Mouse (Mus musculus): ENCODE data around the gene E130311K13Rik. TPM values are rescaled to one million over a fixed set of nuclear protein-coding genes. Genes with fewer than 3 reads are reported as not detected.
A peak's percentile ranks its signal among the peaks of the same experiment; 100 is the strongest.

The E130311K13Rik gene
- polyA plus RNA-seq (2012; rRNA removed), result 9.6 and 11.3 TPM in 2 replicates

- peak; percentile 69 to 92 for DNase-seq (ENCODE audit: extremely low spot score in 1 of 2, low spot score in 1 of 2)
These were observed at the start of gene E130311K13Rik for GRCm38 (mm10) chr3:63928878-63929859. E130311K13Rik (minus strand) TSS chr3:63929472.

- no peak for DNase-seq (ENCODE audit: extremely low spot score in 1 of 2, low spot score in 1 of 2)
These were observed 48.6 kb upstream of the E130311K13Rik start for GRCm38 (mm10) chr3:63977895-63978294.

- DNase-seq (ENCODE audit: extremely low spot score in 1 of 2, low spot score in 1 of 2), result peak; percentile 90 to 93
These were observed 47.0 kb upstream of the E130311K13Rik start, which contains the start of gene Gmps for GRCm38 (mm10) chr3:63975955-63976908. Gmps (plus strand) TSS chr3:63976106.

GRCm38 (mm10) chr3:63965929-63966328, 36.7 kb upstream of the E130311K13Rik start:
- no peak for DNase-seq (ENCODE audit: extremely low spot score in 1 of 2, low spot score in 1 of 2)

GRCm38 (mm10) chr3:63964922-63965249, 35.6 kb upstream of the E130311K13Rik start:
- DNase-seq (ENCODE audit: extremely low spot score in 1 of 2, low spot score in 1 of 2), result no peak

GRCm38 (mm10) chr3:63964100-63964921, 35.0 kb upstream of the E130311K13Rik start, which contains the start of gene Slc33a1:
Slc33a1 (minus strand) TSS chr3:63964768.
- peak; percentile 98 to 100 for DNase-seq (ENCODE audit: extremely low spot score in 1 of 2, low spot score in 1 of 2)

GRCm38 (mm10) chr3:63963421-63964099, 34.3 kb upstream of the E130311K13Rik start:
- peak in 1 of 2 experiments; percentile 9 for DNase-seq (ENCODE audit: extremely low spot score in 1 of 2, low spot score in 1 of 2)

GRCm38 (mm10) chr3:63949837-63950236, 20.6 kb upstream of the E130311K13Rik start:
- no peak for DNase-seq (ENCODE audit: extremely low spot score in 1 of 2, low spot score in 1 of 2)

- DNase-seq (ENCODE audit: extremely low spot score in 1 of 2, low spot score in 1 of 2), result peak; percentile 55 to 82
These were observed 12.1 kb upstream of the E130311K13Rik start for GRCm38 (mm10) chr3:63941204-63941850.

- DNase-seq (ENCODE audit: extremely low spot score in 1 of 2, low spot score in 1 of 2), result no peak
These were observed 9.7 kb upstream of the E130311K13Rik start for GRCm38 (mm10) chr3:63938928-63939327.

GRCm38 (mm10) chr3:63919634-63920033, 9.6 kb downstream of the E130311K13Rik start:
- peak in 1 of 2 experiments; percentile 23 for DNase-seq (ENCODE audit: extremely low spot score in 1 of 2, low spot score in 1 of 2)

- DNase-seq (ENCODE audit: extremely low spot score in 1 of 2, low spot score in 1 of 2), result no peak
These were observed 19.0 kb downstream of the E130311K13Rik start for GRCm38 (mm10) chr3:63910301-63910700.

GRCm38 (mm10) chr3:63905241-63905640, 24.0 kb downstream of the E130311K13Rik start:
- DNase-seq (ENCODE audit: extremely low spot score in 1 of 2, low spot score in 1 of 2), result no peak

GRCm38 (mm10) chr3:63904157-63904556, 25.1 kb downstream of the E130311K13Rik start:
- no peak for DNase-seq (ENCODE audit: extremely low spot score in 1 of 2, low spot score in 1 of 2)

GRCm38 (mm10) chr3:63900021-63900571, 29.2 kb downstream of the E130311K13Rik start:
- no peak for DNase-seq (ENCODE audit: extremely low spot score in 1 of 2, low spot score in 1 of 2)

GRCm38 (mm10) chr3:63899309-63899695, 30.0 kb downstream of the E130311K13Rik start, which contains the start of gene Plch1:
Plch1 (minus strand) TSS chr3:63899472.
- peak in 1 of 2 experiments; percentile 52 for DNase-seq (ENCODE audit: extremely low spot score in 1 of 2, low spot score in 1 of 2)

- DNase-seq (ENCODE audit: extremely low spot score in 1 of 2, low spot score in 1 of 2), result peak; percentile 27 to 89
These were observed 30.5 kb downstream of the E130311K13Rik start for GRCm38 (mm10) chr3:63898581-63899308.

GRCm38 (mm10) chr3:63897177-63897576, 32.1 kb downstream of the E130311K13Rik start:
- DNase-seq (ENCODE audit: extremely low spot score in 1 of 2, low spot score in 1 of 2), result no peak
